Mouse (Mus musculus): ENCODE measurements at regions not wholly inside any gene's neighbourhood (a gene's known extent, or its start where the extent isn't known, plus 50 kb on each side); places are given as distances from the start of the nearest gene placed in this dataset.

- in situ Hi-C loops (cut with MboI, MseI), result loop anchor here (5.0 kb wide), 1 partner anchor 199 kb away; no protein-coding TSS in a partner anchor
Measured at GRCm38 (mm10) chr3:15196101-15196500, 136.0 kb downstream of the Gm9733 start.

GRCm38 (mm10) chr3:15198086-15198485 lies 134.0 kb downstream of the Gm9733 start:
- in situ Hi-C loops (cut with MboI, MseI), result loop anchor here (5.0 kb wide), 1 partner anchor 201 kb away; no protein-coding TSS in a partner anchor

- in situ Hi-C loops (cut with MboI, MseI), result no loop called here
Measured at GRCm38 (mm10) chr3:15200309-15200708, 131.8 kb downstream of the Gm9733 start.

GRCm38 (mm10) chr3:15200990-15201389 lies 131.1 kb downstream of the Gm9733 start:
- in situ Hi-C loops (cut with MboI, MseI), result no loop called here

GRCm38 (mm10) chr3:15202760-15203159 lies 129.3 kb downstream of the Gm9733 start:
- in situ Hi-C loops (cut with MboI, MseI), result no loop called here

GRCm38 (mm10) chr3:15205266-15206229 lies 126.6 kb downstream of the Gm9733 start:
- in situ Hi-C loops (cut with MboI, MseI), result no loop called here

GRCm38 (mm10) chr3:15212357-15212756 lies 119.7 kb downstream of the Gm9733 start:
- in situ Hi-C loops (cut with MboI, MseI), result no loop called here

- in situ Hi-C loops (cut with MboI, MseI), result no loop called here
Measured at GRCm38 (mm10) chr3:15217591-15217990, 114.5 kb downstream of the Gm9733 start.

GRCm38 (mm10) chr3:15219275-15219674 lies 112.8 kb downstream of the Gm9733 start:
- in situ Hi-C loops (cut with MboI, MseI), result no loop called here

- in situ Hi-C loops (cut with MboI, MseI), result no loop called here
Measured at GRCm38 (mm10) chr3:15223266-15223665, 108.8 kb downstream of the Gm9733 start.

- in situ Hi-C loops (cut with MboI, MseI), result no loop called here
Measured at GRCm38 (mm10) chr3:15224452-15224851, 107.7 kb downstream of the Gm9733 start.

- in situ Hi-C loops (cut with MboI, MseI), result no loop called here
Measured at GRCm38 (mm10) chr3:15228641-15229040, 103.5 kb downstream of the Gm9733 start.

GRCm38 (mm10) chr3:15230204-15230603 lies 101.9 kb downstream of the Gm9733 start:
- in situ Hi-C loops (cut with MboI, MseI), result no loop called here

- in situ Hi-C loops (cut with MboI, MseI), result no loop called here
Measured at GRCm38 (mm10) chr3:15231433-15231832, 100.7 kb downstream of the Gm9733 start.

- in situ Hi-C loops (cut with MboI, MseI), result loop anchor here (5.0 kb wide), 1 partner anchor 351 kb away; the partner anchor contains the start of gene Car2
Measured at GRCm38 (mm10) chr3:15237817-15238432, 94.2 kb downstream of the Gm9733 start.

GRCm38 (mm10) chr3:15242388-15242787 lies 89.7 kb downstream of the Gm9733 start:
- in situ Hi-C loops (cut with MboI, MseI), result no loop called here

GRCm38 (mm10) chr3:15243584-15243983 lies 88.5 kb downstream of the Gm9733 start:
- in situ Hi-C loops (cut with MboI, MseI), result no loop called here

GRCm38 (mm10) chr3:15244999-15245398 lies 87.1 kb downstream of the Gm9733 start:
- in situ Hi-C loops (cut with MboI, MseI), result no loop called here

All from T-helper 2 cell (primary cell).